Mouse (Mus musculus) kidney, adult 2 months (tissue): Measurements from ENCODE around the gene Slc22a14.

Experiments used
- CTCF ChIP-seq: fragments of 200-500 bp; conservative IDR thresholded peaks from 2 replicates; pipeline ENCODE4 v1.5.1; 2011; ENCODE audit warnings: low read depth, mild to moderate bottlenecking, control low read depth, low read length, moderate library complexity, mixed read lengths; ENCODE audit not compliant: insufficient read depth, insufficient read length
- POLR2A ChIP-seq: fragments of 200-500 bp; IDR thresholded peaks from one replicate; pipeline ENCODE4 v1.6.1; 2011; ENCODE audit warnings: low read depth, low read length, control low read depth

- TF ChIP-seq CTCF = no peak
- peak; percentile 61 for TF ChIP-seq POLR2A
Observed at GRCm38 (mm10) chr9:119340909-119341816, 24.2 kb downstream of the Slc22a14 start, which contains the start of gene Myd88.
